Mouse (Mus musculus) thymus, adult 2 months (tissue): Measurements from ENCODE around the gene Nol4l.

ENCODE experiments used
- CTCF ChIP-seq: fragments of 200-500 bp; IDR thresholded peaks from 2 replicates; pipeline ENCODE4 v1.5.1; 2012; ENCODE audit warnings: mild to moderate bottlenecking, control low read depth, low read length, moderate library complexity, borderline replicate concordance; ENCODE audit not compliant: control insufficient read depth, poor library complexity, insufficient read depth; ENCODE audit errors: extremely low read depth
- POLR2A ChIP-seq: fragments of 200-500 bp; IDR thresholded peaks from 2 replicates; pipeline ENCODE4 v1.6.1; 2012; ENCODE audit warnings: mild to moderate bottlenecking, low read length, control low read depth, moderate library complexity; ENCODE audit not compliant: control insufficient read depth, poor library complexity, insufficient read depth; ENCODE audit errors: extremely low read depth

DNA sequence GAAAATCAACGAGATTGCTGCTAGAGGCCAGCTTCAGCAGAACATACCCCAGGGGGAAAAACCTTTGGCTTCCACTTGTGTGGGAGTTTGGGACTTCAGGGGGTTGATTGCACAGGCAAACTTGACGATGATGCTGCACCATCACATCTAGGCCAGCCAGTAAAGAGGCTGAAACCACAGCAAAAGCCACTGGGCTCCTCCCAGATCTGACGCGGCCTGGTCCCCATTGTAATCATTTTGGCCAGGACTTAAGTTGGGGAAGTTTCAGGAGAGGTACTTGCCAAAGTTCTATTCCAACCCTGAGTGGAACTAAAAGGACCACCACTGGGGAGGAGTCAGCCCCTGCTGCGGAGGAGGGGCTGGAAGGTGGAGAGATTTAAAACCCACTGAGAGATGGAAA is 38.8 kb downstream of the Nol4l start:
- no peak for TF ChIP-seq CTCF
- no peak for TF ChIP-seq POLR2A
